8 mouse cellular contexts compared by ENCODE assay signal in the genomic region with DNA sequence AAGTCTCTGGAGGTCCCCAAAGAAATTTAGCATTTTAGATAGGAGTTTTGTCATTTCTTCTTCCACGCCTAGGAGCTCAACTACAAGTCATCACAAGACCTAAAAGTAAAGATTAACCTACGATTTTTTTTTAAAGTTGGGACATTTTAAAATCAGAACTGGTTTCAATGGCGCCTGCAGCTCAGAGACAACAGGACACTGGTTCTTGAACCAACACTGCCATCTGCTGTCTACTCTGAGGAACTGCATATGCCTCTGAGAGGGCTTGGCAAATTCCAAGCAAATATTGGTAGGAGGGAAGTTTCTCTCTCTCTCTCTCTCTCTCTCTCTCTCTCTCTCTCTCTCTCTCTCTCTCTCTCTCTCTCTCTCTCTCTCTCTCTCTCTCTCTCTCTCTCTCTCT. TPM values are rescaled to one million over a fixed set of nuclear protein-coding genes. Genes with fewer than 3 reads are reported as not detected.
DNase-seq lines count a peak whose midpoint lies in the region; ATAC-seq and TF ChIP-seq lines count a peak whose summit lies in the region.

No protein-coding gene starts in this region.

- POLR2A ChIA-PET in Patski (lab: Charles Lee), result no interaction called here

- H3K9me3 ChIP-seq in heart, embryonic 12.5 days (replicated peaks), result no peaks in the 10 kb centered on the region
- no peaks in the 10 kb centered on the region for H3K9me3 ChIP-seq in kidney, embryonic 16.5 days (ENCODE audit: low read length)
- H3K9me3 ChIP-seq in lung, embryonic 14.5 days (ENCODE audit: low read depth, low read length), result no peaks in the 10 kb centered on the region

- peaks cover 19% of the 10 kb centered on the region for H3K27me3 ChIP-seq in Patski
- peaks cover 22% of the 10 kb centered on the region for H3K27me3 ChIP-seq in heart, embryonic 12.5 days (replicated peaks)
- peaks cover 22% of the 10 kb centered on the region for H3K27me3 ChIP-seq in kidney, embryonic 16.5 days (ENCODE audit: insufficient read depth, low read length)
- peaks cover 18% of the 10 kb centered on the region for H3K27me3 ChIP-seq in lung, embryonic 14.5 days (ENCODE audit: insufficient read depth, low read length)

- H3K4me1 ChIP-seq in heart, embryonic 12.5 days (replicated peaks), result peaks cover 31% of the 10 kb centered on the region
- peaks cover 19% of the 10 kb centered on the region for H3K4me1 ChIP-seq in kidney, embryonic 16.5 days (ENCODE audit: insufficient read depth, low read length)
- no peaks in the 10 kb centered on the region for H3K4me1 ChIP-seq in lung, embryonic 14.5 days (ENCODE audit: insufficient read depth)

- CTCF ChIA-PET in Patski (lab: Charles Lee), result interaction anchor here (0.6 to 3.7 kb wide), 47 partner anchors 10 to 1303 kb away, joined by 3 to 21 read pairs (median 4); no protein-coding TSS in a partner anchor

- peak overlapping the region; percentile 85 for H3K4me2 ChIP-seq in heart, embryonic 12.5 days
- H3K4me2 ChIP-seq in kidney, embryonic 16.5 days (replicated peaks; ENCODE audit: low read depth, low read length), result peak overlapping the region; percentile 94
- H3K4me2 ChIP-seq in lung, embryonic 14.5 days, result peak overlapping the region; percentile 82

- peak overlapping the region; percentile 55 for H3K4me3 ChIP-seq in heart, embryonic 12.5 days
- peak overlapping the region; percentile 64 for H3K4me3 ChIP-seq in kidney, embryonic 16.5 days (ENCODE audit: low read length)
- H3K4me3 ChIP-seq in lung, embryonic 14.5 days (ENCODE audit: low read depth, low read length), result peak overlapping the region; percentile 56

- H3K36me3 ChIP-seq in heart, embryonic 12.5 days, result 0 out of 2 replicates have a peak, but pooled peaks cover 1% of the 10 kb centered on the region
- H3K36me3 ChIP-seq in kidney, embryonic 16.5 days (ENCODE audit: insufficient read depth, low read length), result no peaks in the 10 kb centered on the region
- peaks cover 16% of the 10 kb centered on the region for H3K36me3 ChIP-seq in lung, embryonic 14.5 days (ENCODE audit: insufficient read depth)

- peak; percentile 44 for ATAC-seq in Patski
- ATAC-seq in heart, embryonic 12.5 days (ENCODE audit: insufficient number of reproducible peaks, low FRiP score), result no peak
- no peak for ATAC-seq in kidney, embryonic 16.5 days (ENCODE audit: low FRiP score, low TSS enrichment)
- no peak for ATAC-seq in lung, embryonic 14.5 days (ENCODE audit: insufficient read depth)
- ATAC-seq in neutrophil, adult 5-6 weeks (ENCODE audit: extremely low read depth, insufficient number of reproducible peaks, low FRiP score, poor library complexity, severe bottlenecking), result peak; percentile 63

- peak overlapping the region; percentile 70 for H3K9ac ChIP-seq in heart, embryonic 12.5 days
- peak overlapping the region; percentile 69; the same call in 1 of the 2 replicates for H3K9ac ChIP-seq in kidney, embryonic 16.5 days (replicated peaks; ENCODE audit: low read length)
- H3K9ac ChIP-seq in lung, embryonic 14.5 days, result peak overlapping the region; percentile 60

- DNase-seq in adrenal gland, adult 2 months, result peak; percentile 57
- DNase-seq in adrenal gland, postnatal 4 days (ENCODE audit: low spot score in 2 of 2), result no peak
- peak; percentile 57 for DNase-seq in Patski (ENCODE audit: low read depth, low spot score)
- peak; percentile 92 for DNase-seq in embryo, embryonic 10 days (ENCODE audit: low spot score)
- DNase-seq in lung, embryonic 14.5 days, result peak; percentile 94

- TF ChIP-seq CTCF in Patski (IDR thresholded peaks at IDR 0.05), result no peak
- peak; percentile 88 for TF ChIP-seq CTCF in lung, embryonic 14.5 days (IDR thresholded peaks at IDR 0.05; ENCODE audit: low read depth)

- no peak overlapping the region; the same call in 1 of the 2 replicates for H3K27ac ChIP-seq in heart, embryonic 12.5 days (ENCODE audit: poor library complexity, severe bottlenecking)
- H3K27ac ChIP-seq in kidney, embryonic 16.5 days (ENCODE audit: low read length), result peak overlapping the region; percentile 41; the same call in 1 of the 2 replicates
- H3K27ac ChIP-seq in lung, embryonic 14.5 days (ENCODE audit: low read depth), result peak overlapping the region; percentile 82; the same call in 1 of the 2 replicates

- 2% methylated on average over 3 of the region's 3 CpGs for WGBS in heart, embryonic 12.5 days
- 0% methylated on average over 3 of the region's 3 CpGs for WGBS in kidney, embryonic 16.5 days
- WGBS in lung, embryonic 14.5 days, result 0% methylated on average over 3 of the region's 3 CpGs

- in situ Hi-C loops in Patski (cut with MboI; ENCODE audit: low pct_unique_long_range_greater_than_20kb), result loop anchor here (5.0 to 10.0 kb wide), 4 partner anchors 360 to 845 kb away; no protein-coding TSS in a partner anchor

RNA-seq across cellular contexts. Expression of gene Pdgfra, which starts 4.9 kb away (rescaled TPM):
- 10 to 100 TPM; 30.2 to 41.5 TPM for total RNA-seq in adrenal gland, adult 2 months (2021)
- polyA plus RNA-seq in adrenal gland, adult 2 months (2012; rRNA removed), result 4.5 and 5.0 TPM in 2 replicates
- 10 to 100 TPM; 46.8 to 49.6 TPM for total RNA-seq in adrenal gland, postnatal 4 days (2021)
- 7.5 TPM for polyA plus RNA-seq in Patski (2021)
- 41.2 and 41.3 TPM in 2 replicates for polyA plus RNA-seq in heart, embryonic 12.5 days (2016; fragmentation: Nextera tagmentation; extraction: Ambion mirVana)
- polyA plus RNA-seq in kidney, embryonic 16.5 days (2015; fragmentation: Nextera tagmentation; extraction: Ambion mirVana), result 47.1 and 47.9 TPM in 2 replicates
- polyA plus RNA-seq in lung, embryonic 14.5 days (2014; fragmentation: Nextera tagmentation; extraction: Ambion mirVana), result 48.1 and 50.4 TPM in 2 replicates
- total RNA-seq in neutrophil, adult 5-6 weeks (2017), result 0.12 TPM in 1 of 2 replicates, not detected in the other

Comparison
In these comparisons a context has a peak if more than half of its experiments do, and no peak if none do; other contexts are left out.
1. DNase-seq: peak in adrenal gland, adult 2 months (single experiment), Patski (single experiment), embryo, embryonic 10 days (single experiment) and lung, embryonic 14.5 days (single experiment); none in adrenal gland, postnatal 4 days (0 of 2).
2. ATAC-seq: peak in Patski (single experiment) and neutrophil, adult 5-6 weeks (single experiment); none in heart, embryonic 12.5 days (single experiment), kidney, embryonic 16.5 days (single experiment) and lung, embryonic 14.5 days (single experiment).
3. Peak in every context shown above with its lines, with median percentiles within 50 percentile points of each other: H3K4me2 ChIP-seq, H3K4me3 ChIP-seq and H3K9ac ChIP-seq.